Mouse (Mus musculus) lung, postnatal 0 days (tissue): Measurements from ENCODE around the gene Insm1.

Experiments used
- CTCF ChIP-seq: IDR thresholded peaks from 2 replicates; pipeline ENCODE4 v1.5.1; 2016; ENCODE audit warnings: antibody characterized with exemption, mild to moderate bottlenecking
- EP300 ChIP-seq: IDR thresholded peaks from 2 replicates; pipeline ENCODE4 v1.6.1; 2016; ENCODE audit warnings: antibody characterized with exemption, mild to moderate bottlenecking, control low read depth

DNA sequence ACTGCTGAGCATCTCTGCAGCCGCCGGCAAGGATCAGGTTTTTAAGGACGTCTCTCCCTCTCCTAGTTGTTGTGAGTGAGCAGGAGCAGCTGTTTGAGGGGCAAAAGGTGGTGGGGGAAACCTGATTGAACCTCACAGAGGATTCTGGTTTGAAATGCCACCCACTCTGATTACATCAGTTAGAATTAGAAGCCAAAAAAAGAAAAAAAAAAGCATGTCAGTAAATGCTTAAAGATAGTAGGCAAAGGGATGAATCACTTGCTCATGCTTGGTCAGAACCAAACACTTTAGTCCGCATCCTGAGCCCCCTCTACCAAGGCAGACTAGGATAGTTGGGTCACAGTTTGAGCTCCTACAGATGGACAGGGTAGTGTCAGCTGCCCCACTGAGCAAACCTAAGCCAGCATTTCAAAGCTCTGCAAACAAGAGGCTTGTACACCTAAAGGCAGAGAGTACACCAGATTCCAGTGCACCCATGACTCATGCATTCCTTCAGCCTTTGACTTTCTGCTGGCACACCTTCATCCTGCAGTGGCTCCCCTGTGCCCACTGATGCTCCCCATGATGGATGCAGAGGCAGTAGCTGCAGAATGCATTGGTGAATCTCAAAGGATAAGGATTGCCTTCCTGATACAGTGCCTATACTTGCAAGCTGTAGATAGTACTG lies 24.8 kb downstream of the Insm1 start:
- TF ChIP-seq CTCF (no peak), EP300 (no peak)
